Mouse (Mus musculus) liver, postnatal 0 days (tissue): ENCODE data around the gene Ubxn7.

ENCODE experiments used
- CTCF ChIP-seq: sonication (generic); IDR thresholded peaks from 2 replicates; pipeline ENCODE4 v1.5.1; 2016; ENCODE audit warnings: antibody characterized with exemption, low read depth
- EP300 ChIP-seq: IDR thresholded peaks from 2 replicates; pipeline ENCODE4 v1.6.1; 2016; ENCODE audit warnings: antibody characterized with exemption, low read depth, mild to moderate bottlenecking

DNA sequence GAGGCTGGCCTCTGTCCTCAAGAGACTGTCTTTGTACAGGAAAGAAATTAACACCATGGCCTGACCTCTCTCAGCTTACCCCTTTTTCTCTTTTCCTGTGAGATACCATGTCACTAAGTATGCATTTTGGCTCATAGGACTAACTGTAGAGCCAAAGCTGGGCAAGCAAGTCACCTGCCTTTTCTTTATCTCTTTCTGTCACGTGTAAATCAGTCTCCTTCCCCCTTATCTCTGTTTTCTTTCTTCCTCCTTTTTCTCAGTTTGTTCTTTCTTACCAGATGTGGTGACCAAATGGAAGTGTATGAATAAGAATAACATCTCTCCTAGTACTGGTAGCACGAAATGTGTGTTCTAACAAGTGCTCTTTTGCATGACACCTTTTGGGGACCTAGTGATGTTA is 52.8 kb downstream of the Ubxn7 start:
- TF ChIP-seq CTCF, result no peak
- TF ChIP-seq EP300, result no peak
